Mouse (Mus musculus) liver, postnatal 0 days (tissue): ENCODE measurements around the gene Slc8a3. TPM values are rescaled to one million over a fixed set of nuclear protein-coding genes. Genes with fewer than 3 reads are reported as not detected.

Source experiments
- ATAC-seq: fragments of 200-750 bp; cut with Nextera tagmentation; 2 replicates; pipeline ENCODE4 v1.8.0; 2017; ENCODE audit warnings: mild to moderate bottlenecking, moderate library complexity
- DNase-seq: peaks from one replicate; pipeline ENCODE4 v3.0.0-alpha.2; 2016
- H3K27ac ChIP-seq: fragments of 300-500 bp; sonication (generic); 2 replicates; pipeline ENCODE4 v1.5.1; 2014; ENCODE audit warnings: antibody characterized with exemption, moderate library complexity, mild to moderate bottlenecking, low read depth
- H3K27me3 ChIP-seq: fragments of 300-500 bp; sonication (generic); 2 replicates; pipeline ENCODE4 v1.6.1; 2014; ENCODE audit warnings: low read length, control low read depth, mixed read lengths; ENCODE audit not compliant: insufficient read depth
- H3K36me3 ChIP-seq: fragments of 300-500 bp; sonication (generic); replicated peaks from 2 replicates; pipeline ENCODE4 v1.6.1; 2014; ENCODE audit warnings: mild to moderate bottlenecking, control low read depth, low read length, moderate library complexity, mixed read lengths; ENCODE audit not compliant: insufficient read depth
- H3K4me1 ChIP-seq: fragments of 300-500 bp; sonication (generic); 2 replicates; pipeline ENCODE4 v1.6.1; 2014; ENCODE audit warnings: antibody characterized with exemption, mild to moderate bottlenecking, control low read depth; ENCODE audit not compliant: insufficient read depth
- H3K4me2 ChIP-seq: fragments of 300-500 bp; sonication (generic); 2 replicates; pipeline ENCODE4 v1.6.1; 2014; ENCODE audit warnings: low read depth, mild to moderate bottlenecking, low read length, moderate library complexity, mixed read lengths
- H3K4me3 ChIP-seq: fragments of 300-500 bp; sonication (generic); 2 replicates; pipeline ENCODE4 v1.5.1; 2014; ENCODE audit warnings: low read depth, low read length
- H3K9ac ChIP-seq: fragments of 300-500 bp; sonication (generic); replicated peaks from 2 replicates; pipeline ENCODE4 v1.6.1; 2014; ENCODE audit warnings: mild to moderate bottlenecking, moderate library complexity
- H3K9me3 ChIP-seq: fragments of 300-500 bp; sonication (generic); 2 replicates; pipeline ENCODE4 v1.6.1; 2016; ENCODE audit warnings: mild to moderate bottlenecking, control low read depth, low read length, mixed read lengths
- CTCF ChIP-seq: sonication (generic); IDR thresholded peaks from 2 replicates; pipeline ENCODE4 v1.5.1; 2016; ENCODE audit warnings: antibody characterized with exemption, low read depth
- EP300 ChIP-seq: IDR thresholded peaks from 2 replicates; pipeline ENCODE4 v1.6.1; 2016; ENCODE audit warnings: antibody characterized with exemption, low read depth, mild to moderate bottlenecking
- WGBS: fragments of 180-500 bp; shearing (Covaris S2); extraction: QIAGEN DNeasy Blood & Tissue Kit; methylation state at CpG from one replicate; pipeline ENCODE4 v1.1.7; 2014; ENCODE audit not compliant: insufficient replicate concordance; 5-methylcytosine and 5-hydroxymethylcytosine counted together
- polyA plus RNA-seq: library from polyadenylated mRNA; unstranded; fragments of >200 nt; fragmentation: Nextera tagmentation; extraction: Ambion mirVana; gene quantifications from 2 replicates; pipeline ENCODE4 v1.2.1, GENCODE M21; 2015

Gene Slc8a3
- polyA plus RNA-seq, 1 experiment from 2014 or later, result 0.05 TPM

DNA sequence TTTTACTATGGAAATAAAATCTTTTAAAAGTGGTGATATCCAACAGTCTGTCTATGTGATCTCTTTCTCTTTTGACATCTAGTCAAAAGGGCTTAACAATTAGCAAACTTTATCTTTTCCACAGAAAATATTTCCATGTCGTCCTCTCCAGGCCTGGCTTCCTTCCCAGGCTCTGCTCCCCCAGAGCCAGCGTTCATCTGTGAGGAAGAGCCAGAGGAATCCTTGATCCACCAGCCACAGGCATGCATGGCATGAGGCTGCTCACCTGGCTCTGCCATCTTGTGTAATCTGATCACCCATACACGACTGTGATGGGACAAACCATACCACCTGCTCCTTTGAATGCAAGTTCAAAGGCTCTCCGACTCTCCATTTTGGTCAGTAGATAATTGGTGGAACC, 58.4 kb downstream of the Slc8a3 start:
- TF ChIP-seq EP300 (no peak), CTCF (no peak)
- H3K27ac ChIP-seq, result no peak overlapping the region
- no peaks in the 10 kb centered on the region for H3K27me3 ChIP-seq
- WGBS, result 59% methylated on average over 4 of the region's 4 CpGs
- no peak overlapping the region for H3K9ac ChIP-seq
- DNase-seq, result no peak
- no peak for ATAC-seq
- no peaks in the 10 kb centered on the region for H3K9me3 ChIP-seq
- H3K4me1 ChIP-seq, result no peaks in the 10 kb centered on the region
- H3K4me2 ChIP-seq, result no peak overlapping the region
- H3K36me3 ChIP-seq, result no peaks in the 10 kb centered on the region
- H3K4me3 ChIP-seq, result no peak overlapping the region

- no peaks in the 10 kb centered on the region for H3K36me3 ChIP-seq
- H3K4me3 ChIP-seq, result no peak overlapping the region
- DNase-seq, result no peak
Measured at GRCm38 (mm10) chr12:81273333-81273732, 59.6 kb downstream of the Slc8a3 start.

GRCm38 (mm10) chr12:81269246-81269645, 63.7 kb downstream of the Slc8a3 start:
- Histone ChIP-seq H3K4me3 (no peak overlapping the region), H3K36me3 (no peaks in the 10 kb centered on the region), H3K4me1 (no peaks in the 10 kb centered on the region), H3K9ac (no peak overlapping the region), H3K4me2 (no peak overlapping the region), H3K27ac (no peak overlapping the region), H3K9me3 (no peaks in the 10 kb centered on the region), H3K27me3 (no peaks in the 10 kb centered on the region)
- DNase-seq, result no peak
- no peak for TF ChIP-seq CTCF
- TF ChIP-seq EP300, result no peak
- ATAC-seq, result no peak
- WGBS, result 78% methylated on average over 5 of the region's 5 CpGs

More at GRCm38 (mm10) chr12:81273333-81273732, 59.6 kb downstream of the Slc8a3 start:
- TF ChIP-seq EP300, result no peak
- TF ChIP-seq CTCF, result no peak
- H3K4me2 ChIP-seq, result no peak overlapping the region
- WGBS, result 50% methylated on average over 3 of the region's 3 CpGs
- H3K4me1 ChIP-seq, result no peaks in the 10 kb centered on the region
- H3K9ac ChIP-seq, result no peak overlapping the region
- no peaks in the 10 kb centered on the region for H3K9me3 ChIP-seq
- ATAC-seq, result no peak
- no peak overlapping the region for H3K27ac ChIP-seq
- H3K27me3 ChIP-seq, result no peaks in the 10 kb centered on the region

DNA sequence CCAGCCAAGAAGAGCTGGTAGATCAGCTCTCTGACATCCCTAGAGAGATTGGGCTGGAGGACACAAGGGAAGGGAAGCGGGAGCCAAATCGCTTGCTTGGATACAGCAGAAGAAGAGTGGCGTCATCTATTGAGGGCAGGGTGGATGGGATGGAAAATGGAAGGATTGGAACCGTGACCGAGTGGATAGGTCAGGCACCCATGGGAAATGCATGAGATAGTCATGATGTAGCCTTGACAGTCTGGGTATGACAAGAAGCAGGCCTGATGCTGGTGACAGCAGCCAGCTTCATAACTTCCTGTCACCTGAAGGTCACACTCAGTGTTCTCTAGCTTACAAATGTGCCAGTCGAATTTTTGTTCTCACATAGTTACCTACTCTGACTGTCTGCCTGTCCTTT, 70.2 kb downstream of the Slc8a3 start:
- no peaks in the 10 kb centered on the region for H3K9me3 ChIP-seq
- WGBS, result 72% methylated on average over 6 of the region's 6 CpGs

DNA sequence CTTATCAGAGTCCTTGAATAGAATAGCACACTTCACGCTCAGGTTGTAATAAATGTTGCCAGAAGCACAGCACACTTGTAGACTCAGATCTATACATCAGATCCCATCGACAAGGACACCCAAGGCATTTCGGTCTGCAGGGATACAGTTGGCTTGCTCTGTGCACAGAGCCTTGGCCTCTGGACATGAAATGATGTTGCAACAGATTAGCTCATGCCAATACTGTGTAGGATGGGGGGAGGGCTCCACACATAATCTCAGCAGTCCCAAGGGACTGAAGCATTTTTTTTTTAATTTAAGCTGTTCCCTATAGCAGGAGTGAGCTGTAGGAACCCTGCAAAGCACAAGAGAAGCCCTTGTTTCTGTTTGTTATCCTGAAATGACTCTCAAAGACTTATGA, 74.8 kb downstream of the Slc8a3 start:
- WGBS, result 46% methylated on average over 3 of the region's 3 CpGs
- no peaks in the 10 kb centered on the region for H3K9me3 ChIP-seq
- no peak for TF ChIP-seq CTCF
- no peak for TF ChIP-seq EP300

More for the DNA sequence above, 70.2 kb downstream of the Slc8a3 start:
- no peaks in the 10 kb centered on the region for H3K4me1 ChIP-seq
- DNase-seq (no peak), ATAC-seq (no peak)
- H3K27ac ChIP-seq, result no peak overlapping the region
- H3K27me3 ChIP-seq, result no peaks in the 10 kb centered on the region
- no peak overlapping the region for H3K9ac ChIP-seq
- TF ChIP-seq EP300, result no peak
- no peak for TF ChIP-seq CTCF
- H3K36me3 ChIP-seq, result no peaks in the 10 kb centered on the region
- no peak overlapping the region for H3K4me2 ChIP-seq
- H3K4me3 ChIP-seq, result no peak overlapping the region

DNA sequence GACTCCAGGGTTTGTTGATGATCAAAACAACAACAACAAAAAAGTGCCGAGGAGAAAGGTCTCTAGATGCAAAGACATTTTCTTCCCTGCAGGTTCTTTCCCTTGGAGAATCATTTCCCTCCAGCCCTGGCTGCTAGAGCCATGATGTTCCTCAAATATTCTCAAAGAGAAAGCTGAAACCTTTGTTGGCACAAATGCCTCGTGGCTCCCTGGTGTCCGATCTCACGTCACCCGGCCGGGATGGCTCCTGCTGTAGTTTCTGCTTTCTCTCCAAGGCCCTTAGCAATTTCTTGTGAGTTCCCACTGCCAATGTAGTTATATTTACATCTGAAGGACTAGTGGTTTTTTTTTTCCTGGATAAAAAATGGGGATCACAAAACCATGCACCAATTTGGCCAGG, 87.6 kb downstream of the Slc8a3 start:
- no peak overlapping the region for H3K27ac ChIP-seq
- no peaks in the 10 kb centered on the region for H3K27me3 ChIP-seq
- no peak for TF ChIP-seq CTCF
- TF ChIP-seq EP300, result no peak
- H3K36me3 ChIP-seq, result no peaks in the 10 kb centered on the region
- DNase-seq, result no peak
- H3K4me1 ChIP-seq, result no peaks in the 10 kb centered on the region
- no peak for ATAC-seq
- no peak overlapping the region for H3K9ac ChIP-seq
- H3K4me2 ChIP-seq, result no peak overlapping the region
- H3K4me3 ChIP-seq, result no peak overlapping the region
- WGBS, result 67% methylated on average over 6 of the region's 6 CpGs
- no peaks in the 10 kb centered on the region for H3K9me3 ChIP-seq

More for the DNA sequence above, 74.8 kb downstream of the Slc8a3 start:
- Histone ChIP-seq H3K4me2 (no peak overlapping the region), H3K36me3 (no peaks in the 10 kb centered on the region), H3K4me1 (no peaks in the 10 kb centered on the region), H3K27ac (no peak overlapping the region), H3K9ac (no peak overlapping the region), H3K27me3 (no peaks in the 10 kb centered on the region), H3K4me3 (no peak overlapping the region)
- peak; percentile 21 for DNase-seq
- peak; percentile 74 for ATAC-seq

GRCm38 (mm10) chr12:81244954-81245353, 88.0 kb downstream of the Slc8a3 start:
- Histone ChIP-seq H3K36me3 (no peaks in the 10 kb centered on the region), H3K9ac (no peak overlapping the region), H3K9me3 (no peaks in the 10 kb centered on the region), H3K4me2 (no peak overlapping the region), H3K27ac (no peak overlapping the region), H3K27me3 (no peaks in the 10 kb centered on the region), H3K4me1 (no peaks in the 10 kb centered on the region), H3K4me3 (no peak overlapping the region)
- DNase-seq (no peak), ATAC-seq (no peak)
- WGBS, result 59% methylated on average over 7 of the region's 7 CpGs
- no peak for TF ChIP-seq CTCF
- no peak for TF ChIP-seq EP300
